Mouse (Mus musculus): ENCODE measurements around the gene Sap30bp. TPM values are rescaled to one million over a fixed set of nuclear protein-coding genes. Genes with fewer than 3 reads are reported as not detected.
A peak's percentile ranks its signal among the peaks of the same experiment; 100 is the strongest.

Gene Sap30bp
- polyA plus RNA-seq, 1 experiment from 2014 or later = 55.3 TPM

DNA sequence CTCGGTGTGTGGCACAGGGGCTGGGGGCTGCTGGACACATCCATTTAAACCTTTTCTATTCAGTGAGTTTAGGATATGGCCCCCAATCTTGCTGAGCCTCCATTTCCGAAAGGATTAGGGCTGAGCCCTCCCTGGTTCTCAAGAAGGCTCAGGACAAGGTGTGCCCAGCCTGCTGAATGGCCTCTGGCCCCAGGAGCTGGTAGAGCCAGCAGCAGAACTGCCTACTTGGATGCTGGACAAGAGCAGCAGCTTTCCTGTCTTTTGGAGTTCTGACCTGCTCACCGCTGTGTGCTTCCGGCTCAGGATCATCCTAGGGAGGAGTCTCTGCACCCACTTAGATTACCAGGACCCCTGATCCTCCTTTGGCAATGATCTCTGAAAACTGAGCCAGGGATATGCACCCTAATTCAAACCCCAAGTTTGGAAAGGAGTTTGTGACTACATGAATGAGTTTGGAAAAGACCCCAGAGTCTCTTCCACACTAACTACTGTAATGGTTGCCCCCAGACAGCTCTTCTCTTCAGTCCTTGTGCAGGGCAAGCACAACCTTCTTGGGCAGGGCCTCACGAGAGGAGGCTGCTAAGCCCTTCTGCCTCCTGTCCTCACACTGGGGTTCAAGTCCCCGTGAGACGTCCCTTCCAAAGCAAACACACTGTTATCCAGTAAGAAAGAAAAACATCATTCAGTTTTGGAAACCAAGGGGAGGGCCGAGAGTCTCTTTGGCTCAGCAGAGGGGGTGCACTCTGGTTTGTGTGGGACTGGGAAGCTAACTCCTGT lies 32.3 kb upstream of the Sap30bp start:
- 0 out of 2 replicates have a peak overlapping the region, but pooled peaks have one; percentile 10 for H3K4me2 ChIP-seq
- peak overlapping the region; percentile 53; the same call in 1 of the 2 replicates for H3K9ac ChIP-seq

GRCm38 (mm10) chr11:115901338-115902161 lies 31.5 kb upstream of the Sap30bp start:
- Histone ChIP-seq H3K27me3 (no peaks in the 10 kb centered on the region), H3K36me3 (peaks cover 24% of the 10 kb centered on the region), H3K4me1 (replicated peaks) (peaks cover 44% of the 10 kb centered on the region), H3K27ac (no peak overlapping the region), H3K9me3 (no peaks in the 10 kb centered on the region), H3K9ac (no peak overlapping the region), H3K4me3 (no peak overlapping the region), H3K4me2 (no peak overlapping the region)
- WGBS = 90% methylated on average over 9 of the region's 9 CpGs
- ATAC-seq (ENCODE audit: low FRiP score) = no peak

More for the DNA sequence above, 32.3 kb upstream of the Sap30bp start:
- 0 out of 2 replicates have a peak overlapping the region, but pooled peaks have one; percentile 8 for H3K27ac ChIP-seq
- peaks cover 41% of the 10 kb centered on the region for H3K4me1 ChIP-seq (replicated peaks)
- no peaks in the 10 kb centered on the region for H3K27me3 ChIP-seq
- H3K36me3 ChIP-seq = peaks cover 26% of the 10 kb centered on the region
- 80% methylated on average over 8 of the region's 8 CpGs for WGBS
- ATAC-seq (ENCODE audit: low FRiP score) = no peak
- H3K4me3 ChIP-seq = no peak overlapping the region
- no peaks in the 10 kb centered on the region for H3K9me3 ChIP-seq

GRCm38 (mm10) chr11:115902177-115902576 lies 30.9 kb upstream of the Sap30bp start:
- ATAC-seq (ENCODE audit: low FRiP score) = no peak
- no peak overlapping the region for H3K9ac ChIP-seq
- H3K4me1 ChIP-seq (replicated peaks) = peaks cover 44% of the 10 kb centered on the region
- no peaks in the 10 kb centered on the region for H3K9me3 ChIP-seq
- no peak overlapping the region for H3K27ac ChIP-seq
- 80% methylated on average over 5 of the region's 5 CpGs for WGBS
- no peaks in the 10 kb centered on the region for H3K27me3 ChIP-seq
- H3K36me3 ChIP-seq = peaks cover 18% of the 10 kb centered on the region
- H3K4me2 ChIP-seq = no peak overlapping the region
- no peak overlapping the region for H3K4me3 ChIP-seq

GRCm38 (mm10) chr11:115902831-115903230 lies 30.3 kb upstream of the Sap30bp start:
- Histone ChIP-seq H3K9me3 (no peaks in the 10 kb centered on the region), H3K36me3 (peaks cover 11% of the 10 kb centered on the region), H3K9ac (no peak overlapping the region), H3K4me3 (no peak overlapping the region), H3K4me2 (no peak overlapping the region), H3K4me1 (replicated peaks) (peaks cover 44% of the 10 kb centered on the region), H3K27me3 (no peaks in the 10 kb centered on the region), H3K27ac (no peak overlapping the region)
- no peak for ATAC-seq (ENCODE audit: low FRiP score)
- WGBS = 88% methylated on average over 1 of the region's 1 CpGs

- 75% methylated on average over 11 of the region's 11 CpGs for WGBS
- Histone ChIP-seq H3K27me3 (no peaks in the 10 kb centered on the region), H3K27ac (no peak overlapping the region), H3K9ac (no peak overlapping the region), H3K36me3 (peaks cover 15% of the 10 kb centered on the region), H3K4me3 (no peak overlapping the region), H3K9me3 (no peaks in the 10 kb centered on the region), H3K4me2 (no peak overlapping the region), H3K4me1 (replicated peaks) (peaks cover 44% of the 10 kb centered on the region)
- ATAC-seq (ENCODE audit: low FRiP score) = no peak
These were observed 29.5 kb upstream of the Sap30bp start for GRCm38 (mm10) chr11:115903384-115904230.

DNA sequence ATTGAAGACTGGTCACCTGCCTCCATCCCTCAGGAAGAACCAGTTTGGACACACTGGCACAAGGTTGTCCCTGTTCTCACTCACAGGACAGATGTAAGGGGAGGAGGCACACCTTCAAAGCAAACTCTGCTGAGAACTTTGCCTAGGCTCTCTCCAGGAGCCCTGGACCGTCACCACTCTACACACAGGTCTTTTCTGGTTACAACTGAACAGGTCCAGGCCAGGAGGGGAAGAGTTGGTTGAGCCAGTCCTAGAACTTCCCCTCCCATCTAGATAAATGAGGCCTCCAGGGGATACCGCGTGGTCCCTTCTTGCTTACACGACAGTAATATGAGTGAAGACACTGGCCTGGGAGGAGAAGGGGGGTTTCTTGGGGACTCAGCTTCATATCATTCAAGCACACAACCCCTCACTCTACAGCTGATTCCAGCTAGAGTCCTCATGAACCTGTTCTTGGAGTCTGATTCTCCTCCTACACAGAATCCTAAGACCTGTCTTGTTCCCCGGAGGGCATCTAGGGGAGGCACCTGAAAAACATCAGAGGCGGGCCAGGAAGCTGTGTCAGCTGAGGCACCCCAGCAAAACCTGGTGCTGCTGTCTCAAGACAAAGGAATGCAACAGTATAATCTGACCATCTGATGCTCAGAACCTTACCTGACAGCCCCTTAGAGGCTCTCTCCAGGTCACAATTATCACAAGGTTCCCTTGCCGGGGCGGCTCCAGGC lies 28.7 kb upstream of the Sap30bp start:
- 85% methylated on average over 8 of the region's 8 CpGs for WGBS
- Histone ChIP-seq H3K4me2 (no peak overlapping the region), H3K36me3 (peaks cover 17% of the 10 kb centered on the region), H3K4me1 (replicated peaks) (peaks cover 41% of the 10 kb centered on the region), H3K9ac (no peak overlapping the region), H3K4me3 (no peak overlapping the region), H3K27me3 (no peaks in the 10 kb centered on the region), H3K9me3 (no peaks in the 10 kb centered on the region), H3K27ac (no peak overlapping the region)
- ATAC-seq (ENCODE audit: low FRiP score) = no peak

DNA sequence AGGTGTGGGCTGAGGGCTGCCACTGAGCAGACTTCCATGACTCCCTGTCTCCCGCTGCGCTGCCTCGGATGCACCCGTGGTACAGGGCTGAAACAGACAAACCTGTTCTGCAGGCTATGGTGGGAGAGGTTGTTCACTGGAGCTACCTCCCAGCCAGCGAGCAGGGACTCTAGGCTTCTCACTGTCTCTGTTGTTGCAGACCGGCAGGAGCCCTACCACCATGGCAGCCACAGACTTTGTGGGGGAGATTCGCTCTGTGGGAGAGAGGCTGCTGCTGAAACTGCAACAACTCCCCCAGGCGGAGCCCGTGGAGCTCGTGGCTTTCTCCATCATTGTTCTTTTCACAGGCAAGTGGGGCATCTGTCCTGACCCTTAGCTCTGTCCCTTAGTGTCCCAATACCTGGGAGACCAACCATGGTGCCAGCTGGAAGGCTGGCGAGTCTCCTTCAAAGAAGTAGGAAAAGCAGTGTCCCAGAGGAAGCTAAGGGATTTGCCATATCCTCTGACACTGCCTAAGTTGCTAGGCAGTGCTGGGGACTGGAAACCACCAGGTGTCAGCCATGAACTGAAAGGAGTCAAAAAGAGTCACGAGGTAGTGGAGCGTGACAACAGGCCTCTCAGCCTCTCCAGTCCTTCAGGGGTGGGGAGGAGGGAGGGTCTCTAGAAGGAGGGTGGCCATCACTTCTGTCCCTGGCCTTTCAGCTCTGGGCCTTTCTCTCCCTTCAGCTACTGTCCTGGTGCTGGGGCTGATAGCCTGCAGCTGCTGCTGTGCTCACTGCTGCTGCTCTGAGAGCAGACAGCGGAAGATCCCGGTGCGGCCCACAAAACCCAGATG lies 27.9 kb upstream of the Sap30bp start:
- no peak overlapping the region for H3K4me3 ChIP-seq
- H3K27ac ChIP-seq = no peak overlapping the region
- 0 out of 2 replicates have a peak overlapping the region, but pooled peaks have one; percentile 35 for H3K9ac ChIP-seq
- 51% methylated on average over 16 of the region's 16 CpGs for WGBS
- no peaks in the 10 kb centered on the region for H3K9me3 ChIP-seq
- H3K4me2 ChIP-seq = no peak overlapping the region
- H3K27me3 ChIP-seq = no peaks in the 10 kb centered on the region
- peaks cover 21% of the 10 kb centered on the region for H3K36me3 ChIP-seq
- no peak for ATAC-seq (ENCODE audit: low FRiP score)
- peaks cover 34% of the 10 kb centered on the region for H3K4me1 ChIP-seq (replicated peaks)

DNA sequence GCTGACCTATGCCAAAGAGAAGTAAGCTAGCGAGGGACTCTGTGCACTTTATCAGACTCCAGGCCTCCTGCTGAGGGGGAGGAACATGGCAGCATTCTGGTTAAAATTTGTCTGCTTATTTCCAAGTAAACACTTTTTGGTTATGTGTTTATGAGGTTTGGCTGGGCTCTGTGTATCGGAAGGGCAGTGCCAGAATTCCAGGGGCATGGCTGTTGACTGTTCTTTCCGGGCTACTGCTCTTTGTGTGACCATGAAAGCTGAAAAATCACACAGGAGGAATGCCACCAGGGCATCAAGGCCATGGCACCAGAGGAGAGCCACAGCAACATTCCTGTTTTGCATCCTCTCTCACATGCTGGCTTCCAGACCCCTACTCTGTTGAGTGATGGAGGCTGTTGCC lies 27.0 kb upstream of the Sap30bp start:
- 80% methylated on average over 3 of the region's 3 CpGs for WGBS
- H3K4me2 ChIP-seq = no peak overlapping the region
- ATAC-seq (ENCODE audit: low FRiP score) = no peak
- no peaks in the 10 kb centered on the region for H3K27me3 ChIP-seq
- H3K9me3 ChIP-seq = no peaks in the 10 kb centered on the region
- H3K4me3 ChIP-seq = no peak overlapping the region
- peaks cover 29% of the 10 kb centered on the region for H3K4me1 ChIP-seq (replicated peaks)
- H3K27ac ChIP-seq = no peak overlapping the region
- 0 out of 2 replicates have a peak overlapping the region, but pooled peaks have one; percentile 35 for H3K9ac ChIP-seq
- H3K36me3 ChIP-seq = peaks cover 24% of the 10 kb centered on the region

DNA sequence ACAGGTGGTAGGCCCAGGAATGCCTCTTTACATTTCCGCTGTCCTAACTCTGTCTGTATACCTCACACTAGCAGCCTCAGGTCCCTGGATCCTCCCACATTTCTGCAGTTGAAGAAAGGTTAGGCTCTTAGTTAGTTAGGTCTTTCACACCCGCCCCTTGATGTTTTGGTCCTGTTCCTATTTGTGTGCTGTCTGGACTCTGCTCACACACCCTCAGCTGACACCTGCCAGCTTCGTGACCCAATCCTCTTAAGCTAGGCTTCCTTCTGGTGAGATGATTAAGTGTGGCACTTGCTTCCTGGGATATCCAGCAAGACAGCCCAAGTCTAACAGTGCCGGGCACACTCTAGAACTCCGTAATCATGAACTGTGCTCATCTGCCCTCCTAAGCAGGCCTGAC lies 26.6 kb upstream of the Sap30bp start:
- WGBS = 96% methylated on average over 5 of the region's 5 CpGs
- H3K27ac ChIP-seq = no peak overlapping the region
- H3K36me3 ChIP-seq = peaks cover 28% of the 10 kb centered on the region
- H3K27me3 ChIP-seq = no peaks in the 10 kb centered on the region
- H3K4me2 ChIP-seq = no peak overlapping the region
- no peak overlapping the region for H3K9ac ChIP-seq
- no peak for ATAC-seq (ENCODE audit: low FRiP score)
- H3K9me3 ChIP-seq = no peaks in the 10 kb centered on the region
- no peak overlapping the region for H3K4me3 ChIP-seq
- H3K4me1 ChIP-seq (replicated peaks) = peaks cover 29% of the 10 kb centered on the region

DNA sequence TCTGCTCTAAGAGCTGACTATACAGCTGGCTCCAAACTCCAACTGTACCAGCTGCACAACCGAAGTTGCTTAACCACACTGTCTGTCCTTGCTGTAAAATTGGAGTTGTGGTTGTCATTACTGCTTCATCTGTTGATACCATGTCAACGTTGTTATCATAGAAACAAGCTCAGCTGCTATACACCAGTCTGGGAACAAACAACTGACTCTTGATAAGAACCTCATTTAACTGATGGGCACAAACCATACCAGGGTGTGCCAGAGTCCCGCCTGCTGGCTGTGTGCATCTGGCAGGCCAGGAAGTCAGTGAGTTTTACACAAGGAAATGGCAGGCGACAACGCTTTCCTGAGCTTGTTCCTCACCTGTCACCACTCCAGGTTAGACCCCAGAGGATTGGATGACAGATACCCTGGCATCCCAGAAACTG lies 21.9 kb upstream of the Sap30bp start:
- no peaks in the 10 kb centered on the region for H3K9me3 ChIP-seq
- H3K27me3 ChIP-seq = no peaks in the 10 kb centered on the region
- no peak for ATAC-seq (ENCODE audit: low FRiP score)
- H3K9ac ChIP-seq = no peak overlapping the region
- H3K4me2 ChIP-seq = no peak overlapping the region
- H3K4me3 ChIP-seq = no peak overlapping the region
- no peak overlapping the region for H3K27ac ChIP-seq
- no peaks in the 10 kb centered on the region for H3K4me1 ChIP-seq (replicated peaks)
- 97% methylated on average over 5 of the region's 5 CpGs for WGBS
- peaks cover 62% of the 10 kb centered on the region for H3K36me3 ChIP-seq

Data from hindbrain, embryonic 13.5 days (tissue).